11 mouse cellular contexts compared by ENCODE assay signal in genomic region chr8:70170748-70171147, GRCm38 (mm10). TPM values are rescaled to one million over a fixed set of nuclear protein-coding genes. Genes with fewer than 3 reads are reported as not detected.
"Had no signal": no experiment of that assay in that cellular context is flagged by ENCODE, and none has a peak within 500 bp of the region (broad histone marks: within the 10 kb centered on the region; RNA-seq: fewer than 3 reads in every experiment).

No protein-coding gene starts in this region.

- H3K9ac ChIP-seq: hindbrain, embryonic 15.5 days; limb, embryonic 15.5 days; liver, embryonic 14.5 days; lung, embryonic 14.5 days; midbrain, embryonic 12.5 days had no signal

- H3K4me2 ChIP-seq: hindbrain, embryonic 15.5 days; midbrain, embryonic 12.5 days had no signal

- H3K4me3 ChIP-seq: hindbrain, embryonic 15.5 days; limb, embryonic 15.5 days; midbrain, embryonic 12.5 days had no signal

- H3K36me3 ChIP-seq: hindbrain, embryonic 15.5 days; midbrain, embryonic 12.5 days had no signal

- DNase-seq: layer of hippocampus, postnatal 36 days; lung, embryonic 14.5 days; lung, postnatal 10 days; right cerebral cortex, adult 18-20 months; right cerebral cortex, postnatal 25 days; thymus, postnatal 36 days had no signal

- H3K9me3 ChIP-seq: hindbrain, embryonic 15.5 days; limb, embryonic 15.5 days; midbrain, embryonic 12.5 days had no signal

- H3K27ac ChIP-seq: hindbrain, embryonic 15.5 days; limb, embryonic 15.5 days; midbrain, embryonic 12.5 days had no signal

RNA-seq across cellular contexts. Expression of gene Mef2b, which starts 31.2 kb away (rescaled TPM):
- total RNA-seq: left cerebral cortex, postnatal 14 days had no signal
